Mouse (Mus musculus): ENCODE measurements around the gene Bclaf1.

DNA sequence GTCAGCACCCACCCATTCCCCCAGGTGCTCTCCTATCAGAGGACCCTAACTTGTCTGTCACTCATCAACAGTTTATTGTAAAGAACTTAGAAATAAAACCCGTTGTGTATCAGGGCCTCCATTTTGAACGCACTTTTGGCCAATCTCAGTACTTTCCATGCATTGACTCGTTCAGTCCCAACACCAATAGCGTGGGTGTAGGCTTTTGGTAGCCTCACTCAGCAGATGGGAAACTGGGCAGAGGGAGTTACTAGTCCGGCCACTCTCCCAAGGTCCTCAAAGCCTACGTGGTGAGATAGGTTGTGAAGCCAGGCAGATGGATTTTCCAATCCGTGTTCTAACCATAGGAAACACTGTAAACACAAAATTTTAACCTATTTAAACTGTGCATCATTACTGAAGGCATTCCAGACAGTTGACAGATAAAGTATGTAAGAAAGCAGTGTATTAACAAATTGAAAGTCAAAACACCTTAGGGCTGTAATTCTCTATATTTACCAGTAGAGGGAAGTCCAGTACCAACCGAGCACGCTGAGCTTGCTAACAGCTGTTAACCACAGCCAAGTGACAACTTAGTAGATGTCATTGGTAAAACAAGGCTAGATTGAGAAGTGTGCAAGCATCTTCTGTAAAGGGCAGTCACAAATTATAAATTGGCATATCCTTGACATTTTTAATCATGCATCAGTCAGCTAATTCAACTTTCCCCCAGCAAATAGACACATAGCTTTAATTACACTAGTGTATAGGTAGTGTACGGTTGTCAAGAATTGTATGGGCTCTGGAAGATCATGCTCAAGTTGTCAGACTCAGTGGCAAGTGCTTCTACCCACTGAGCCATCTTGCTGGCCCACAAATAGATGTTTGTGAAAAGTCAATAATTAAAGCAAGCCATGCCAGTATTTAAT is 49.5 kb downstream of the Bclaf1 start:
- TF ChIP-seq POLR2A (IDR thresholded peaks at IDR 0.05; ENCODE audit: insufficient read depth, low read length) (no peak), CTCF (IDR thresholded peaks at IDR 0.05; ENCODE audit: low read depth, low read length) (no peak)

Data from ES-Bruce4 (cell line).